Mouse (Mus musculus) MEL (cell line): Measurements from ENCODE around the gene Pacsin2. TPM values are rescaled to one million over a fixed set of nuclear protein-coding genes. Genes with fewer than 3 reads are reported as not detected.

Experiments
- DNase-seq: peaks from one replicate; pipeline ENCODE4 v3.0.0; 2011; ENCODE audit warnings: low read depth, low spot score
- H3K27ac ChIP-seq: 2 replicates; pipeline ENCODE4 v1.5.1; 2012; ENCODE audit warnings: low read depth, mild to moderate bottlenecking, control low read depth, low read length, moderate library complexity; ENCODE audit not compliant: control insufficient read depth
- H3K27me3 ChIP-seq, 2 experiments: fragments of 150-350 bp in 1 of 2; sonication (generic) in 1 of 2; 2 replicates each; pipeline ENCODE4 v1.6.1; 2012; ENCODE audit warnings: low read length in 2 of 2, mild to moderate bottlenecking in 2 of 2, improper control_type of control experiment in 1 of 2, moderate library complexity in 1 of 2; ENCODE audit not compliant: insufficient read depth in 2 of 2, control insufficient read depth in 1 of 2
- H3K36me3 ChIP-seq, 2 experiments: 2 replicates each; pipeline ENCODE4 v1.6.1; 2012 to 2014; ENCODE audit warnings: low read length in 2 of 2, improper control_type of control experiment in 1 of 2, inconsistent platforms in 1 of 2, mild to moderate bottlenecking in 1 of 2; ENCODE audit not compliant: insufficient read depth in 2 of 2, control insufficient read depth in 1 of 2
- H3K4me1 ChIP-seq, 2 experiments: fragments of 150-350 bp in 1 of 2; sonication (generic) in 1 of 2; 2 replicates each; pipeline ENCODE4 v1.6.1; 2012; ENCODE audit warnings: low read length in 2 of 2, improper control_type of control experiment in 1 of 2, mild to moderate bottlenecking in 1 of 2; ENCODE audit not compliant: insufficient read depth in 2 of 2, control insufficient read depth in 1 of 2
- H3K4me3 ChIP-seq, 2 experiments: fragments of 150-350 bp in 1 of 2; sonication (generic) in 1 of 2; 2 replicates each; pipeline ENCODE4 v1.5.1; 2012; ENCODE audit warnings: low read depth in 2 of 2, low read length in 2 of 2, mild to moderate bottlenecking in 2 of 2, moderate library complexity in 2 of 2, control low read depth in 1 of 2, improper control_type of control experiment in 1 of 2; ENCODE audit not compliant: control insufficient read depth in 1 of 2, insufficient read depth in 1 of 2
- H3K79me2 ChIP-seq: 2 replicates; pipeline ENCODE4 v1.6.1; 2012; ENCODE audit warnings: mild to moderate bottlenecking, low read length, moderate library complexity; ENCODE audit not compliant: control insufficient read depth, poor library complexity, insufficient read depth
- H3K9ac ChIP-seq: 2 replicates; pipeline ENCODE4 v1.6.1; 2012; ENCODE audit warnings: low read depth, mild to moderate bottlenecking, control low read depth, low read length, moderate library complexity; ENCODE audit not compliant: control insufficient read depth, poor library complexity, severe bottlenecking
- H3K9me3 ChIP-seq: fragments of 150-350 bp; sonication (generic); replicated peaks from 2 replicates; pipeline ENCODE4 v1.6.1; 2012; ENCODE audit warnings: mild to moderate bottlenecking, low read length, improper control_type of control experiment, moderate library complexity; ENCODE audit not compliant: insufficient read depth
- EP300 ChIP-seq, 2 experiments: IDR thresholded peaks; 2 replicates each; pipeline ENCODE4 v1.6.1; 2011; ENCODE audit warnings: improper control_type of control experiment in 2 of 2, low read length in 2 of 2, low read depth in 1 of 2, mild to moderate bottlenecking in 1 of 2
- ETS1 ChIP-seq: IDR thresholded peaks from 2 replicates; pipeline ENCODE4 v1.6.1; 2012; ENCODE audit warnings: low read depth, mild to moderate bottlenecking, inconsistent platforms, low read length, improper control_type of control experiment, moderate library complexity
- GABPA ChIP-seq: IDR thresholded peaks from 2 replicates; pipeline ENCODE4 v1.6.1; 2012; ENCODE audit warnings: low read depth, mild to moderate bottlenecking, inconsistent platforms, low read length, improper control_type of control experiment, moderate library complexity
- GATA1 ChIP-seq: IDR thresholded peaks from 2 replicates; pipeline ENCODE4 v1.6.1; 2011; ENCODE audit warnings: low read depth, low read length, improper control_type of control experiment
- MAFK ChIP-seq: IDR thresholded peaks from 2 replicates; pipeline ENCODE4 v1.6.1; 2011; ENCODE audit warnings: low read depth, mild to moderate bottlenecking, low read length, improper control_type of control experiment, borderline replicate concordance
- MXI1 ChIP-seq: IDR thresholded peaks from 2 replicates; pipeline ENCODE4 v1.6.1; 2011; ENCODE audit warnings: mild to moderate bottlenecking, low read depth, low read length, improper control_type of control experiment
- NRF1 ChIP-seq: IDR thresholded peaks from 2 replicates; pipeline ENCODE4 v1.6.1; 2014; ENCODE audit warnings: low read depth, mild to moderate bottlenecking, inconsistent platforms, low read length, improper control_type of control experiment, moderate library complexity; ENCODE audit not compliant: poor library complexity, insufficient read depth, severe bottlenecking
- POLR2A ChIP-seq, 2 experiments: IDR thresholded peaks; 2 replicates each; pipeline ENCODE4 v1.6.1; 2011 to 2012; ENCODE audit warnings: low read length in 2 of 2, mild to moderate bottlenecking in 2 of 2, control low read depth in 1 of 2, improper control_type of control experiment in 1 of 2, low read depth in 1 of 2, moderate library complexity in 1 of 2; ENCODE audit not compliant: control insufficient read depth in 1 of 2, insufficient read depth in 1 of 2, poor library complexity in 1 of 2
- POLR2AphosphoS5 ChIP-seq: IDR thresholded peaks from 2 replicates; pipeline ENCODE4 v1.6.1; 2012; ENCODE audit warnings: low read depth, borderline replicate concordance, mild to moderate bottlenecking, inconsistent platforms, low read length, moderate library complexity, mixed read lengths
- TBP ChIP-seq: IDR thresholded peaks from 2 replicates; pipeline ENCODE4 v1.8.0; 2011; ENCODE audit warnings: low read depth, low read length, improper control_type of control experiment
- USF1 ChIP-seq: IDR thresholded peaks from 2 replicates; pipeline ENCODE4 v1.6.1; 2014; ENCODE audit warnings: low read depth, mild to moderate bottlenecking, inconsistent platforms, low read length, improper control_type of control experiment, moderate library complexity
- USF2 ChIP-seq, 2 experiments: IDR thresholded peaks; 2 replicates each; pipeline ENCODE4 v1.6.1; 2011 to 2012; ENCODE audit warnings: improper control_type of control experiment in 2 of 2, low read length in 2 of 2, borderline replicate concordance in 1 of 2, inconsistent platforms in 1 of 2, low read depth in 1 of 2, mild to moderate bottlenecking in 1 of 2; ENCODE audit not compliant: insufficient read depth in 1 of 2
- polyA plus RNA-seq, 2 experiments: library from polyadenylated mRNA; stranded (reverse) in 1 of 2; unstranded in 1 of 2; fragments of >175 nt in 1 of 2; fragments of >200 nt in 1 of 2; gene quantifications; 2 replicates each; pipeline versions ENCODE4 v1.2.1 to v1.2.4; 2012; ENCODE audit warnings: low replicate concordance in 2 of 2, low read depth in 1 of 2; ENCODE audit not compliant: insufficient read length in 2 of 2, insufficient read depth in 1 of 2, missing spikeins in 1 of 2
- total RNA-seq: library from RNA; depleted of rRNA; stranded (reverse); fragments of 300-350 nt; gene quantifications from 2 replicates; pipeline ENCODE4 v1.2.3, GENCODE M21; 2012

The Pacsin2 gene
- total and polyA plus RNA-seq, 3 experiments = 58.7 to 425 (median 103) TPM

GRCm38 (mm10) chr15:83422299-83422981, 42.0 kb downstream of the Pacsin2 start:
- H3K27ac ChIP-seq = no peak overlapping the region

GRCm38 (mm10) chr15:83419562-83419961, 44.8 kb downstream of the Pacsin2 start:
- H3K27me3 ChIP-seq = no peaks in the 10 kb centered on the region
- peaks cover 30 to 37% of the 10 kb centered on the region in 2 experiments for H3K4me1 ChIP-seq
- peak; percentile 43 for DNase-seq
- peaks cover 38% of the 10 kb centered on the region for H3K79me2 ChIP-seq
- H3K27ac ChIP-seq = no peak overlapping the region; the same call in 1 of the 2 replicates
- TF ChIP-seq MAFK (no peak), EP300 (IDR thresholded peaks at IDR 0.05; ENCODE audit: low read depth in 1 of 2, low read length in 2 of 2) (peak in 1 of 2 experiments; percentile 17; a peak in 1 of 4 replicates)
- peaks cover 0 to 30% of the 10 kb centered on the region in 2 experiments; a peak in 2 of 4 replicates for H3K36me3 ChIP-seq
- H3K9ac ChIP-seq = no peak overlapping the region
- no peaks in the 10 kb centered on the region for H3K9me3 ChIP-seq
- no peak overlapping the region for H3K4me3 ChIP-seq

More at GRCm38 (mm10) chr15:83422299-83422981, 42.0 kb downstream of the Pacsin2 start:
- DNase-seq = no peak
- H3K9me3 ChIP-seq = no peaks in the 10 kb centered on the region
- no peaks in the 10 kb centered on the region for H3K27me3 ChIP-seq
- H3K36me3 ChIP-seq = peaks cover 0 to 30% of the 10 kb centered on the region in 2 experiments; a peak in 2 of 4 replicates
- no peak overlapping the region for H3K9ac ChIP-seq
- H3K79me2 ChIP-seq = peaks cover 36% of the 10 kb centered on the region
- peaks cover 31 to 33% of the 10 kb centered on the region in 2 experiments for H3K4me1 ChIP-seq
- TF ChIP-seq TBP (no peak), NRF1 (no peak), POLR2A (IDR thresholded peaks at IDR 0.05; ENCODE audit: control insufficient read depth in 1 of 2, insufficient read depth in 1 of 2, low read depth in 1 of 2, low read length in 2 of 2, poor library complexity in 1 of 2) (no peak), GABPA (no peak), POLR2AphosphoS5 (no peak), MXI1 (no peak), USF1 (no peak), EP300 (IDR thresholded peaks at IDR 0.05; ENCODE audit: low read depth in 1 of 2, low read length in 2 of 2) (peak in 1 of 2 experiments; percentile 36; a peak in 2 of 4 replicates)
- H3K4me3 ChIP-seq = no peak overlapping the region

GRCm38 (mm10) chr15:83418685-83419084, 45.7 kb downstream of the Pacsin2 start:
- Histone ChIP-seq H3K9me3 (no peaks in the 10 kb centered on the region), H3K27me3 (no peaks in the 10 kb centered on the region), H3K4me3 (no peak overlapping the region), H3K9ac (no peak overlapping the region)
- no peak for TF ChIP-seq ETS1
- TF ChIP-seq USF2 (IDR thresholded peaks at IDR 0.05; ENCODE audit: borderline replicate concordance in 1 of 2, insufficient read depth in 1 of 2, low read depth in 1 of 2, low read length in 2 of 2) = no peak
- TF ChIP-seq GATA1 = peak; percentile 47
- TF ChIP-seq, all 39 proteins: peak for 1
- peaks cover 22 to 29% of the 10 kb centered on the region in 2 experiments for H3K4me1 ChIP-seq
- no peak overlapping the region for H3K27ac ChIP-seq
- DNase-seq = peak; percentile 35
- H3K79me2 ChIP-seq = peaks cover 36% of the 10 kb centered on the region
- H3K36me3 ChIP-seq = peaks cover 0 to 23% of the 10 kb centered on the region in 2 experiments; a peak in 2 of 4 replicates
